Mouse (Mus musculus) megakaryocyte-erythroid progenitor cell, adult 5 weeks (primary cell): ENCODE measurements around the gene Inka2. TPM values are rescaled to one million over a fixed set of nuclear protein-coding genes. Genes with fewer than 3 reads are reported as not detected.

ENCODE experiments used
- polyA plus RNA-seq: library from polyadenylated mRNA; stranded (reverse); fragments of >175 nt; gene quantifications from 2 replicates; pipeline ENCODE4 v1.2.3, GENCODE M21; 2012

The Inka2 gene
- polyA plus RNA-seq = 0.11 and 0.18 TPM in 2 replicates

DNA sequence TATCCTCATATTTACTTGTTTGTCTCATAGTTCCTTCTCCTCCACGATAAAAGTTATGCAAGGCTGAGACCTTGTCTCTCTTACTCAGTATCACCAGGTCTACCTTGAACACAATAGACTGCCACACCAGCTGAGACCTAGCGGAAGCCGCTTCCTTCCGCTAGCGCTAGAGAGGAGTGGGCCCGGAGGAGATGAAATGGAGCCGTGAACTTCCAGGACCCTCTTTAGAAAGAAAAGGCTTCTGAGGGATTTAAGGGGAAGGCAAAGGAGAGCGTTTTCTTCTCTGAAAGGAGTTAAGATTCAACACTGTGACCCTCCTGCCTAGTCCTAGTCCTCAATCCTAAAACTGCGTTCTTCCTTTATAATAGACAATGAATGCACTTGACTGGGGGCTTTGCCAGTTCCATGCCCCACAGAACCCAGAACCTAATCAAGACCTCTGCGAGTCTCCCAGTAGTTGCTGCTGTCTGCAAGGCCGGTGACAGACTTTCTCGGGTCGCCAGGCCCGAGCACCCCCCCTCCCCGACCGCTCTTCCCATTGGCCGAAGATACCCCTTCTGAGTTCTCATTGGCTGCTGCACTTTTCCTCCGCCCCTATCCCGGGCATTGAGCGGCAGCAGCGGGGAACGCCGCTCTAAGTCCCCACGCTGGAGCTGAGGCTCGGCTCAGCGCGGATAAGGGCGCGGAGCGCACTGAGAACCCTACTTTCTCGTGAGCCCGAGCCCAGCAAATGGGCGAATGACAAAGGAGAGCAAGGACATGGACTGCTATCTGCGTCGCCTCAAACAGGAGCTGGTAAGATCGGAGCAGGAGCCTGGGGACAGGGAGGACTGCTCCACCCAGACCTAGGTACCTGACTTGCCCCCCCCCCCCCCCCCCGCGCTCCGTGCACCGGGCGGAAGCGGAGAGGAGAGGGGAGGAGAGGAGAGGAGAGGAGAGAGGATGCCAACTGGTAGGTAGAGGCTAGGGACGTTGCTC is at the start of gene Inka2:
Gene Inka2, plus strand, starts transcription at position 569 of the 978 bp plus-strand sequence.

DNA sequence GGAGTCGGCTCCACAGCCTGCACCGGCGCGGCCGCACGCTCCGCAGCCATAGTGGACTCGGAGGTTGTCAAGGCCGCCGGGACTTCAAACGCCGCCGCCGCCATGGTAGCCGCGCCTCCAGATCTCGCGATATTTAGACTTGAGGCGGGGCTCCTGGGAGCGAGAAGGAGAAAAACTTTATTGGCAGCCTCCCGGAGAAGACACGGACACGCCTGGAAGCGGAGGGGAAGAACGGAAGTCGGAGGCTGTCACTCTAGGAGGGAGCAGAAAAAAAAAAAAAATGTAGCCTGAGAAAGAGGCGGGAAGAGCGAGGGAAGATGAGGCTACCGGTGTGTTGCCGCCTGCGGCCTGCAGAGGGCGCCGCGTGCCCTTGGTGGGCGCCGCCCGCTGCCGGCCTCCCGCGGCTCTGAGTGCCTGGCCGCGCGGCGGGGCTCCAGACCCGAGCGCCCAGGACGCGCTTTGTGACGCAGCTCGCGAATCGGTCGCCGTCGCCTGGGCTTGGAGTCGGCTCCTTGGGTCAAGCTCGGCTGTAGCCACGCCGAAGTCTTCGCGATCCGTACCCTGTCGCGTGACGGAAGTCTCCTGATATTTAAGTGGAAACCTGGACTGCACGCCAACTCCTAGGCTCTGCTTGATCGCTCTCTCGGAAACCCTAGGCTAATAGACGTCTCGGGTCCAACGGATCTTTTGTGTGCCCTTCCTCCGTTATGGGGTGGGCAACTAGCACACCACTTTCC is 16.9 kb upstream of the Inka2 start, which contains the start of gene Ddx20:
Gene Ddx20, minus strand, starts transcription at position 251 of the 737 bp plus-strand sequence.

Other genes starting within 250 kb of the Inka2 start
- 9.2 TPM in 2 replicates for gene Ddx20, start 17.0 kb upstream of the Inka2 start, polyA plus RNA-seq
- gene Rap1a, start 96.7 kb downstream of the Inka2 start, polyA plus RNA-seq = 15.3 and 17.3 TPM in 2 replicates
- not detected in 2 replicates for gene Adora3, start 166.3 kb downstream of the Inka2 start, polyA plus RNA-seq
- not detected in 2 replicates for gene Tmigd3, start 166.3 kb downstream of the Inka2 start, polyA plus RNA-seq
- gene I830077J02Rik, start 228.1 kb downstream of the Inka2 start, polyA plus RNA-seq = 2.2 and 2.3 TPM in 2 replicates